Mouse (Mus musculus) stomach, postnatal 0 days (tissue): ENCODE measurements at regions not wholly inside any gene's neighbourhood (a gene's known extent, or its start where the extent isn't known, plus 50 kb on each side); places are given as distances from the start of the nearest gene placed in this dataset.

Experiments used
- CTCF ChIP-seq: IDR thresholded peaks from 2 replicates; pipeline ENCODE4 v1.5.1; 2016; ENCODE audit warnings: antibody characterized with exemption, low read depth, mild to moderate bottlenecking, moderate library complexity
- EP300 ChIP-seq: optimal IDR thresholded peaks from 2 replicates; pipeline ENCODE3; 2016; ENCODE audit warnings: antibody characterized with exemption

- no peak for TF ChIP-seq CTCF
- TF ChIP-seq EP300 = no peak
Measured at GRCm38 (mm10) chr7:70649760-70650377, 283.3 kb upstream of the Nr2f2 start.
